Mouse (Mus musculus): ENCODE measurements at regions not wholly inside any gene's neighbourhood (a gene's known extent, or its start where the extent isn't known, plus 50 kb on each side); places are given as distances from the start of the nearest gene placed in this dataset.
"Not testable (repeated sequence)": the region's sequence is repeated elsewhere in the genome, so short reads cannot be mapped to it uniquely, and the experiment has no call there.

DNA sequence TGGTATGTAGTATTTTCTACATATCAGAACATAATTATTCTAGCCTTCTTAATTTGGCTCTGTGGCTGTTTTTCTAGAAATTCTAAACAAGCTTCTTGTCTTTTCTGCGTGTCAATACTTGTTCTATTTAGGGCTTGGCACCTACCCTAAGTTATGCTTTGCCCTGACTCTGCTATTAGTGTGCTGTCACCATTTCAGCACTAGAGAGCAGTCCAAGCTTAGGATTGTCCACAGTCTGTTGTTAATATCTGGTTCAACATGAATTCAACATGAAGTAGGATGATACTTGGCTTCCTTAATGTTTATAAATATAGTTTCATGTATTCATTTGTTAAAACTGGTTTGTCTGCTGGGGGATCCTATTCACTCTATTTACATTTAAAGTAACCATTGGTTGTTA, 61.2 kb downstream of the Maged1 start:
- DNase-seq, result peak; percentile 5 to 29
- intact Hi-C loops (cut with DNase I), result loop anchor here (2.0 kb wide), 1 partner anchor 64 kb away; no protein-coding TSS in a partner anchor

DNA sequence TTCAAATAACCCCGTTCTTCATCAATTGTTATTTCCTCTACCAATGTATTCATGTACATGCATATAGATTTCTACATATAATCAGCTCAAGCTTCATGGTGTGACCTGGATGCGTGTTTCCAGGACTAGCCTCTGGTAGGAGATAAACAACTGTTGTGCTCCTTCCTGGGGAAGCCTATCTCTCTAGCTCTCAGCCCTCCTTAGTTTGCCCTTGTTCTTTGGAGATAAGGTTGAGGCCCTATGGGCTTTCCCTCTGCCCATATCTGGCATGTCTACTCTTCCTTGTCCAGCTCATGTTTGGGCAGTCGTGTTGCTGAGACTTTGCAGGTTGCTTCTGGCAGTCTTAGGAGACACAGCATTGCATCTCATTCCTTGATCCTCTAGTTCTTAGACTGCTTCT, 74.3 kb downstream of the Maged1 start:
- DNase-seq; intact Hi-C loops (cut with DNase I): not testable (repeated sequence)

All from heart, postnatal 10 days (tissue).